Mouse (Mus musculus) C2C12 (cell line): ENCODE measurements around the gene Disp3.

ENCODE experiments used
- CTCF ChIP-seq: IDR thresholded peaks from one replicate; pipeline ENCODE4 v1.5.1; 2011; ENCODE audit not compliant: control insufficient read depth, insufficient read depth, insufficient read length
- MAX ChIP-seq: IDR thresholded peaks from one replicate; pipeline ENCODE4 v1.6.1; 2011; ENCODE audit warnings: mild to moderate bottlenecking, control low read depth
- MYOD1 ChIP-seq: IDR thresholded peaks from one replicate; pipeline ENCODE4 v1.6.1; 2011; ENCODE audit warnings: low read depth; ENCODE audit not compliant: control insufficient read depth, insufficient read length
- MYOG ChIP-seq: IDR thresholded peaks from one replicate; pipeline ENCODE4 v1.6.1; 2011; ENCODE audit not compliant: control insufficient read depth, insufficient read length; ENCODE audit errors: extremely low read depth
- USF1 ChIP-seq: IDR thresholded peaks from one replicate; pipeline ENCODE4 v1.6.1; 2011; ENCODE audit warnings: low read depth, mild to moderate bottlenecking, control low read depth, moderate library complexity

GRCm38 (mm10) chr4:148249341-148249740 is 38.4 kb downstream of the Disp3 start:
- TF ChIP-seq USF1 (no peak), CTCF (no peak), MAX (no peak), MYOG (no peak), MYOD1 (no peak)
